Mouse (Mus musculus): ENCODE measurements around the gene Adgrl3.

Adgrl3 gene

GRCm38 (mm10) chr5:81653941-81654340, 634.0 kb downstream of the Adgrl3 start:
- in situ Hi-C loops (cut with MboI, MseI) = no loop called here

- in situ Hi-C loops (cut with MboI, MseI) = no loop called here
These were observed 641.9 kb downstream of the Adgrl3 start for GRCm38 (mm10) chr5:81661611-81662390.

GRCm38 (mm10) chr5:81671025-81671424, 651.1 kb downstream of the Adgrl3 start:
- in situ Hi-C loops (cut with MboI, MseI) = no loop called here

GRCm38 (mm10) chr5:81674275-81674974, 654.5 kb downstream of the Adgrl3 start:
- in situ Hi-C loops (cut with MboI, MseI) = no loop called here

- in situ Hi-C loops (cut with MboI, MseI) = no loop called here
These were observed 655.0 kb downstream of the Adgrl3 start for GRCm38 (mm10) chr5:81674975-81675371.

- in situ Hi-C loops (cut with MboI, MseI) = no loop called here
These were observed 657.0 kb downstream of the Adgrl3 start for GRCm38 (mm10) chr5:81676896-81677295.

- in situ Hi-C loops (cut with MboI, MseI) = no loop called here
These were observed 666.3 kb downstream of the Adgrl3 start for GRCm38 (mm10) chr5:81686206-81686605.

- in situ Hi-C loops (cut with MboI, MseI) = no loop called here
These were observed 666.9 kb downstream of the Adgrl3 start for GRCm38 (mm10) chr5:81686845-81687244.

- in situ Hi-C loops (cut with MboI, MseI) = no loop called here
These were observed 709.7 kb downstream of the Adgrl3 start for GRCm38 (mm10) chr5:81729620-81730019.

- in situ Hi-C loops (cut with MboI, MseI) = no loop called here
These were observed 716.1 kb downstream of the Adgrl3 start for GRCm38 (mm10) chr5:81736008-81736407.

GRCm38 (mm10) chr5:81738286-81739032, 718.5 kb downstream of the Adgrl3 start:
- in situ Hi-C loops (cut with MboI, MseI) = no loop called here

- in situ Hi-C loops (cut with MboI, MseI) = no loop called here
These were observed 732.5 kb downstream of the Adgrl3 start for GRCm38 (mm10) chr5:81752426-81752825.

GRCm38 (mm10) chr5:81755711-81756110, 735.8 kb downstream of the Adgrl3 start:
- in situ Hi-C loops (cut with MboI, MseI) = no loop called here

- in situ Hi-C loops (cut with MboI, MseI) = no loop called here
These were observed 737.3 kb downstream of the Adgrl3 start for GRCm38 (mm10) chr5:81757093-81757725.

GRCm38 (mm10) chr5:81776234-81776633, 756.3 kb downstream of the Adgrl3 start:
- in situ Hi-C loops (cut with MboI, MseI) = no loop called here

GRCm38 (mm10) chr5:81776746-81777145, 756.8 kb downstream of the Adgrl3 start:
- in situ Hi-C loops (cut with MboI, MseI) = no loop called here

GRCm38 (mm10) chr5:81784770-81785169, 764.8 kb downstream of the Adgrl3 start:
- in situ Hi-C loops (cut with MboI, MseI) = no loop called here

GRCm38 (mm10) chr5:81790710-81791109, 770.8 kb downstream of the Adgrl3 start:
- in situ Hi-C loops (cut with MboI, MseI) = no loop called here

GRCm38 (mm10) chr5:81794125-81794524, 774.2 kb downstream of the Adgrl3 start:
- in situ Hi-C loops (cut with MboI, MseI) = no loop called here

GRCm38 (mm10) chr5:81794601-81795000, 774.7 kb downstream of the Adgrl3 start:
- in situ Hi-C loops (cut with MboI, MseI) = no loop called here

- in situ Hi-C loops (cut with MboI, MseI) = no loop called here
These were observed 776.2 kb downstream of the Adgrl3 start for GRCm38 (mm10) chr5:81796128-81796527.

- in situ Hi-C loops (cut with MboI, MseI) = no loop called here
These were observed 791.0 kb downstream of the Adgrl3 start for GRCm38 (mm10) chr5:81810966-81811365.

All from regulatory T cell (primary cell).